Mouse (Mus musculus): ENCODE measurements around the gene Gal3st2c.
"Not testable (repeated sequence)": the region's sequence is repeated elsewhere in the genome, so short reads cannot be mapped to it uniquely, and the experiment has no call there.

Gal3st2c gene

GRCm38 (mm10) chr1:93990209-93990608, at the start of gene Gal3st2c:
Gal3st2c (plus strand) TSS chr1:93990509.
- DNase-seq (ENCODE audit: low spot score), result not testable (repeated sequence)

GRCm38 (mm10) chr1:93949087-93949486, 41.2 kb upstream of the Gal3st2c start:
- DNase-seq (ENCODE audit: low spot score), result not testable (repeated sequence)

- not testable (repeated sequence) for DNase-seq (ENCODE audit: low spot score)
These were observed 23.8 kb upstream of the Gal3st2c start for GRCm38 (mm10) chr1:93966489-93966888.

- not testable (repeated sequence) for DNase-seq (ENCODE audit: low spot score)
These were observed 19.9 kb upstream of the Gal3st2c start for GRCm38 (mm10) chr1:93970380-93970779.

- not testable (repeated sequence) for DNase-seq (ENCODE audit: low spot score)
These were observed 19.5 kb upstream of the Gal3st2c start for GRCm38 (mm10) chr1:93970797-93971196.

GRCm38 (mm10) chr1:93975764-93976163, 14.5 kb upstream of the Gal3st2c start:
- not testable (repeated sequence) for DNase-seq (ENCODE audit: low spot score)

GRCm38 (mm10) chr1:93978287-93978686, 12.0 kb upstream of the Gal3st2c start:
- DNase-seq (ENCODE audit: low spot score), result not testable (repeated sequence)

- DNase-seq (ENCODE audit: low spot score), result not testable (repeated sequence)
These were observed 9.4 kb upstream of the Gal3st2c start for GRCm38 (mm10) chr1:93980932-93981331.

- DNase-seq (ENCODE audit: low spot score), result no peak
These were observed 4.1 kb upstream of the Gal3st2c start for GRCm38 (mm10) chr1:93986167-93986566.

GRCm38 (mm10) chr1:93988786-93989185, 1.5 kb upstream of the Gal3st2c start:
- no peak for DNase-seq (ENCODE audit: low spot score)

GRCm38 (mm10) chr1:93991068-93991467, 759 bp downstream of the Gal3st2c start:
- DNase-seq (ENCODE audit: low spot score), result not testable (repeated sequence)

- DNase-seq (ENCODE audit: low spot score), result not testable (repeated sequence)
These were observed 1.2 kb downstream of the Gal3st2c start for GRCm38 (mm10) chr1:93991491-93991890.

- DNase-seq (ENCODE audit: low spot score), result no peak
These were observed 10.7 kb downstream of the Gal3st2c start for GRCm38 (mm10) chr1:94001023-94001422.

GRCm38 (mm10) chr1:94005954-94006506, 15.7 kb downstream of the Gal3st2c start:
- not testable (repeated sequence) for DNase-seq (ENCODE audit: low spot score)

GRCm38 (mm10) chr1:94008826-94009225, 18.5 kb downstream of the Gal3st2c start:
- DNase-seq (ENCODE audit: low spot score), result not testable (repeated sequence)

GRCm38 (mm10) chr1:94011643-94012042, 21.3 kb downstream of the Gal3st2c start:
- DNase-seq (ENCODE audit: low spot score), result no peak

GRCm38 (mm10) chr1:94020151-94020550, 29.8 kb downstream of the Gal3st2c start, which contains the start of gene Neu4:
Neu4 (plus strand) TSS chr1:94020451.
- DNase-seq (ENCODE audit: low spot score), result no peak

GRCm38 (mm10) chr1:94027506-94028108, 37.3 kb downstream of the Gal3st2c start:
- DNase-seq (ENCODE audit: low spot score), result no peak

GRCm38 (mm10) chr1:94028741-94029140, 38.4 kb downstream of the Gal3st2c start:
- no peak for DNase-seq (ENCODE audit: low spot score)

- DNase-seq (ENCODE audit: low spot score), result no peak
These were observed 42.8 kb downstream of the Gal3st2c start for GRCm38 (mm10) chr1:94033075-94033602.

- DNase-seq (ENCODE audit: low spot score), result peak; percentile 69
These were observed 44.9 kb downstream of the Gal3st2c start for GRCm38 (mm10) chr1:94034984-94035743.

GRCm38 (mm10) chr1:94040391-94040790, 50.1 kb downstream of the Gal3st2c start:
- no peak for DNase-seq (ENCODE audit: low spot score)

GRCm38 (mm10) chr1:94045559-94045958, 55.2 kb downstream of the Gal3st2c start:
- no peak for DNase-seq (ENCODE audit: low spot score)
